Mouse (Mus musculus) adipocyte (in vitro differentiated cells): ENCODE results near the gene Ehf.

Experiments
- DNase-seq: peaks from one replicate; pipeline ENCODE4 v3.0.0-alpha.2; 2016; ENCODE audit warnings: low spot score

The Ehf gene

GRCm38 (mm10) chr2:103213547-103213946 lies 89.5 kb downstream of the Ehf start:
- no peak for DNase-seq
